Mouse (Mus musculus) embryo, embryonic 9.5 days (tissue): ENCODE measurements at regions not wholly inside any gene's neighbourhood (a gene's known extent, or its start where the extent isn't known, plus 50 kb on each side); places are given as distances from the start of the nearest gene placed in this dataset.

Experiments
- DNase-seq: peaks from one replicate; pipeline ENCODE4 v3.0.0-alpha.2; 2017; ENCODE audit errors: extremely low spot score

- DNase-seq: no peak
Observed at GRCm38 (mm10) chr4:45713046-45713706, 85.6 kb upstream of the Aldh1b1 start.

GRCm38 (mm10) chr4:45703997-45704396 lies 94.8 kb upstream of the Aldh1b1 start:
- DNase-seq: no peak

GRCm38 (mm10) chr4:45699601-45700000 lies 99.2 kb upstream of the Aldh1b1 start:
- no peak for DNase-seq

DNA sequence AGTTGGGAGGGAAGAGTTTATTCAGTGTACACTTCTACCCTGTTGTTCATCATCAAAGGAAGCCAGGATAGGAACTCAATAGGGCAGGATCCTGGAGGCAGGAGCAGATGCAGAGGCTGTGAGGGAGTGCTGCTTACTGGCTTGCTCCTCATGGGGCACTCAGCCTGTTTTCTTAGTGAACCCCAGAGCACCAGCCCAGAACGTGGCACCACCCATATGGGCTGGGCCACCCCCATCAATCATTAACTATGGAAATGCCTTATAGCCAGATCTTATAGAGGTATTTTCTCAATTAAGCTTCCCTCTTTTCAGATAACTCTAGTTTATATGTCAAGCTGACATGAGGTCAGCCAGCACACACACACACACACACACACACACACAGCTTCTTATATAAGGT lies 103.6 kb upstream of the Aldh1b1 start:
- no peak for DNase-seq

GRCm38 (mm10) chr4:45689991-45690916 lies 108.6 kb upstream of the Aldh1b1 start:
- no peak for DNase-seq

GRCm38 (mm10) chr4:45689572-45689971 lies 109.2 kb upstream of the Aldh1b1 start:
- DNase-seq: no peak

GRCm38 (mm10) chr4:45688233-45688632 lies 110.6 kb upstream of the Aldh1b1 start:
- no peak for DNase-seq

DNA sequence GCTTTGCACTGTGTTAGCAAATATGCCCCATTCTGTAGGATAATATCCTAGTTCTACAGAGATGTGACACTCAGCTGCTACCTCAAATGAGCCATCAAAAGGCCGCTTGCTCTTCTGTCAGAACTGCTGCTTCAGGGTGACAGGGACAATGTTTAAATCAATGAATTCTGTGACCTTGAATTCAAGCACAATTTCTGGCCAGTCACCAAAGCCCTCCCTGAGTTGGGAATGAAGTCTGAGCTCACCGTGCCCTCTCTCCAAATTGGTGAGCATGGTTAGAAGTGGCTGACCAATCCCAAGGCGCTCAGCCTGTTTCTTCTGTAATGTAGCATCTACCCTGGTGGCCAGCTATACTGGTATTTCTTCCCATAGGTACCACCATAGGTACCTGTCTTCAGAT lies 113.8 kb upstream of the Aldh1b1 start:
- no peak for DNase-seq

- DNase-seq: no peak
Observed at GRCm38 (mm10) chr4:45683205-45683604, 115.6 kb upstream of the Aldh1b1 start.

DNA sequence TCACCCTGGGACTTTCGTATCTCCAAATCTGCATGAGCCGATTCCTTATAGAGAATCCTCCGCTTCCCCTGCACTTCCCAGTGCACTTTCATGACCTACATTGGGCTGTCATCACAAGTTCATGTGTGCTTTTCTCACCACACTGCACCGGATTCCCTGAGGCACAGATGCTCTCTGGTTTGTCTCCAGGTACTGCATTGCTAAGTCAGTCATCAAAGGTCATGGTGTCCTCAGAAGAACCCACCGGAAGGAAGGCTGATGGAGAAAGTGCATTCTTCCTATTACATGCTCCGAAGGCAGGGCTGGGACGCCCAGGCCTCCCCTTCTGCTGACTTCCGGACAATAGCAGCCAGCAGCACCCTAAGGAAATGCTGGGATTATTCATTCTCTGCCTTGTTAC lies 116.1 kb upstream of the Aldh1b1 start:
- no peak for DNase-seq

- no peak for DNase-seq
Observed at GRCm38 (mm10) chr4:45676137-45676536, 122.7 kb upstream of the Aldh1b1 start.

DNA sequence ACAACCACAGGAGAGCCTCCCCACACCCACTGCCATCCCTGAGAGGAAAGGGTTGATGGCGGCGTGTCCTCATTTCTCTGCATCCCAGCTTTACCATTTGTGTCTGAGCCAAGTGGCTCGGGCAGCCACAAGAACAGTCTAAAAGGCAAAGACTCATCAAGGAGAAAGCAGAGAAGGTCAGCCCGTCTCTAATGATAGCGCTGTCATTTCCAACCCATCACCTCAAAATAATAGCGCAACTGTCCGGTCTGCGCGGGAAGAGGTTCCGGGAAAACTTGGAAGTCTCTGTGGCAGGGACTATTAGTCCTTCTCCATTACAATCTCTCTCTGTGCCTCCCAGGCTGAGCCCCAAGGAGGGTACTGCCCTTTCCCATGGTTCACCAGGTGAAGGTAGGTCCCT lies 124.5 kb upstream of the Aldh1b1 start:
- DNase-seq: no peak

DNA sequence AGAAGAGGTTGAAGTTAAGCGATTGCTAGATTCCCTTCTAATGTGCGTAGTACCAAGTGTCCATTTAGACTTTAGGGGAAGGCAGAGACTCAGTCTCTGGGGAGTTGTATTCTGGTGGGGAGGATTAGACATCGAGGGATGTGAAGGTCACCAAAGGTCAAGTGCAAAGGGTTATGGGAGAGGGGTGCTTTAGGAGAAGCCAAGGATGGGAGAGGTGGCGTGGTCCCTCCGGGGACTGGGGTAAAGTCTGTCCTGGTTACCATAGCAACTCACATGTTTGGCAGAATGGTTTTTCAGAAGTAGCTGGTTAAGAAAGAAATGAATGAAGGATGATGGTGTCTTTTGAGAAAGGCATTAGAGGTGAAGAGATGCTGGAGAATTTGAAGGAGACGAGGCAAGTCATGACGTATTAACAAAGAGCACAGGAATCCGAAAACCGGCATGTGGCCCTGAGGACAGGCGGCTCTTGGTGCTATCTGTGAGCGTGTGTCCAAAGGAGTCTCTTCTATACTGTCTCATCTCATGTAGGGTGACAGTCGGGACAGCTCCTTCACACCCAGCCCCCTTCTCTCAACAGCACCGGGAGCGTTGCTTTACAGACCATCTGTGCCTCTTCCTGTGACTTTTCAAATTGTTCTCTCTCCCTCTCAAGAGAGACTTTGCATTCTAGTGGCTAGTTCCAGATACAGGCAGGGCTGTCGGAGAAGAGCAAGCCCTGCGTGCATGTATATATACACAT lies 125.6 kb upstream of the Aldh1b1 start:
- DNase-seq: no peak

GRCm38 (mm10) chr4:45672262-45673076 lies 126.4 kb upstream of the Aldh1b1 start:
- DNase-seq: peak; percentile 10

GRCm38 (mm10) chr4:45664372-45664771 lies 132.1 kb upstream of the Shb start:
- DNase-seq: no peak

- no peak for DNase-seq
Observed at GRCm38 (mm10) chr4:45657350-45657978, 125.2 kb upstream of the Shb start.

DNA sequence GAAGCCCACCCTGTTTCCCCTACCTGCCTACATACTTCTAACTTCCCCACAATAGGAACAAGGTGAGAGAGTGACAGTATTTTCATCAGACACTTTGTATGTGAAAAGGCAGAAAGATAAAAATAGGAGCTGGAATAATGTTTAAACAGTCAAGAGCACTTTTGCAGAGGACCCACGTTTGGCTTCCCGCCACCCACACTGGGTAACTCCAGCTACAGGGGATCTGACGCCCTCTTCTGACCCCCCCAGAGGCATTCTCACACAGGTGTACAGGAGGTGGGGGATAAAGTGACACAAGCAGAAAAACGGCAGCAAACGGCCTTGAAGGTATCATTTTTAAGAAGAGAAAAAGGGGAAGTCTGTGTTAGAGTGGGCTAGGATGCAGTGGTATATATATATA lies 123.5 kb upstream of the Shb start:
- DNase-seq: no peak

- DNase-seq: no peak
Observed at GRCm38 (mm10) chr4:45654804-45655155, 122.5 kb upstream of the Shb start.

DNA sequence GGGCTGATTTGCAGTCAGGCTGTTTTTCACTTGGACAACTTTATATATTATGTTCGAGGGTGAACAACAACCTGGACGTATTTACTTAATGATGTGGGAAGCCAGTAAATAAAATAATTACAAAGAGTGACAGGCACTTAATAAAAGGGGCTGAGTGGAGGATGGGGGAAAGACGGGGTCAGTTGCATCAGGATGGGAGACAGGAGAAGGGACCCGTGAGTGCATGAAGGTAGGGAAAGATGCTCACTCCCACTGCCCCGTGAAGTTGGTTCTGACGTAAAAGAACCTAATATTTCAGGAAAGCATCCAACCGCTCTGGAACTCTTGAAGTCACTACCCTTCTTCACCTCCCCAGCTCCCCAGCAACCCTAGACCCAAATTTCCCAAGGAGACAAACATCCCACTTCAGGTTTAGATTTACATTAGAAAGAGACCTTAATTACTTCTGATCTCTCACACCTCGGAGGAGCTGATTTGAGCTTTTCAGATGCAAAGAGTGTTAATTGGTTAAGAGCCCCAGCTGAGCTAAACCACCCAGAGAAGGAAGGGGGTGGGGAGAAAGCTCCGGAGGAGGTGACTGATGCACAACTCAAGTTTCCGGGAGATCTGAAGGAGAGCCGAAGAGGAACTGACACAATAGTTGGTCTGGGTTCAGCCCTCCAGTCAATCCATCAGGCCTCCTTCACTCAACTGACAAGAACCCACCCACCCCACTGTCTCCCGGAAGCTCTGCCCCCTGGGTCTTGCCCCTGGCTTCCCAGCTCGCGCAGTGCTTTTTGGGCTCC lies 121.9 kb upstream of the Shb start:
- DNase-seq: peak; percentile 77

DNA sequence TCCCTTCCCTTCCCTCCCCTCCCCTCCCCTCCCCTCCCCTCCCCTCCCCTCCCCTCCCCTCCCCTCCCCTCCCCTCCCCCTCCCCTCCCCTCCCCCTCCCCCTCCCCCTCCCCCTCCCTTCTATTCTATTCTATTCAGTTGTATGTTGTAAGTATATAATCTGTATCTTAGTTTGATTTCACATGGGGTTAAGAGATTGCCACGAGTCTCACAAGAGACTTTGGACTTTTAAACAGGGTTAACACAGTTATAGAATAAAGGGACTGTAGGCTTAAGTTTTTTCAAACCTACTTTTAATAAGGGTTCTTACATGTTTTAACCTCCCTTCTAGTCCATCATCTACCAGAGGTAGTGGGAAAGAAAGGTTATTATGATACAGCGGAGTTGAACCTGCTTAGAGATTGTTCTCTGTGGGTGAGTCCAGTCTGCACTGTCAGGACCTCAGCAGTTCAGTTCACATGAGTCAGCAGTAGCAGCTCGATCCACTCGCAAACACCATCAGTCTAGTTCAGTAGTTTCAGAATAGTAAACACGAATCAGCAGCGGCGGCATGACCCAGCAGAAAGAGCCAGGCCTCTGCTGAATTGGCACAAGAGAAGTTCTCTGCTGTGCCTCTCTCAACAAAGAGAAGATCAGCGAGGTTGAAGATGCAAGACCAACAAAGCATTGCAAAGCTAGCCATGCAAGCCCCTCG lies 116.8 kb upstream of the Shb start:
- no peak for DNase-seq
